In the genomic region with DNA sequence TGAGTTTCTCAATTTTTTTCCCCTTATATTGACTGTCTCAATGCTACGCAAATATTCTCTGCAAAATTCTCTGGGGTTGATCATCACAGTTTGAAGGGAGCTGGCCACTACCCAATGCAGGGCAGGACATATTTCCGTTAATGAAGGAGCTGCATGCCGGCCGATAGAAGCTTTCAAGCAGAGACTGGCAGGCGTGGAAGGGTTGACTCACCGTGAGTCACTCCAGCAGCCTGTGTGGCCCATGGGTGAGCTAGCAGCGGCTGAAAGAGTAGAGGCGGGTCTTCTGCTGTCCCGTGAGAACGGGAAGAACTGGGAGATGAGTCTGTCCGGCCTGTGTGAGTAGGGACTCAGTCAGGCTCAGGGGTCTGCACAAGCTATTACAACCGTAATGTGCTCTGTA, we compare ENCODE assay signal across 11 mouse cellular contexts. TPM values are rescaled to one million over a fixed set of nuclear protein-coding genes. Genes with fewer than 3 reads are reported as not detected.
DNase-seq lines count a peak whose midpoint lies in the region; ATAC-seq and TF ChIP-seq lines count a peak whose summit lies in the region.
"Had no signal": no experiment of that assay in that cellular context is flagged by ENCODE, and none has a peak within 500 bp of the region (broad histone marks: within the 10 kb centered on the region; RNA-seq: fewer than 3 reads in every experiment).

No protein-coding gene starts in this region.

- H3K9ac ChIP-seq in lung, embryonic 14.5 days = no peak overlapping the region
- no peak overlapping the region for H3K9ac ChIP-seq in kidney, embryonic 15.5 days
- H3K9ac ChIP-seq: limb, embryonic 13.5 days had no signal

- H3K4me1 ChIP-seq in lung, embryonic 14.5 days (ENCODE audit: insufficient read depth) = no peaks in the 10 kb centered on the region
- peaks cover 12% of the 10 kb centered on the region; the same call in 1 of the 2 replicates for H3K4me1 ChIP-seq in kidney, embryonic 15.5 days

- no peaks in the 10 kb centered on the region for H3K9me3 ChIP-seq in lung, embryonic 14.5 days (ENCODE audit: low read depth, low read length)
- no peaks in the 10 kb centered on the region for H3K9me3 ChIP-seq in kidney, embryonic 15.5 days (replicated peaks)
- H3K9me3 ChIP-seq: limb, embryonic 13.5 days had no signal

- H3ac ChIP-seq in myocyte (ENCODE audit: control insufficient read depth, insufficient read length) = no peak overlapping the region

- no peak overlapping the region for H3K4me2 ChIP-seq in lung, embryonic 14.5 days
- peak overlapping the region; percentile 79 for H3K4me2 ChIP-seq in myocyte (ENCODE audit: low read depth)
- no peak overlapping the region for H3K4me2 ChIP-seq in kidney, embryonic 15.5 days
- H3K4me2 ChIP-seq: limb, embryonic 13.5 days had no signal

- no peak for TF ChIP-seq CTCF in lung, embryonic 14.5 days (IDR thresholded peaks at IDR 0.05; ENCODE audit: low read depth)
- TF ChIP-seq CTCF in Patski (IDR thresholded peaks at IDR 0.05) = no peak

- WGBS in lung, embryonic 14.5 days = 69% methylated on average over 12 of the region's 12 CpGs
- 79% methylated on average over 12 of the region's 12 CpGs for WGBS in kidney, embryonic 15.5 days

- H3K27me3 ChIP-seq in lung, embryonic 14.5 days (ENCODE audit: insufficient read depth, low read length) = no peaks in the 10 kb centered on the region
- H3K27me3 ChIP-seq in Patski (no peaks in the 10 kb centered on the region), myocyte (ENCODE audit: control insufficient read depth, insufficient read depth, insufficient read length) (no peaks in the 10 kb centered on the region)
- H3K27me3 ChIP-seq in kidney, embryonic 15.5 days = no peaks in the 10 kb centered on the region
- H3K27me3 ChIP-seq: limb, embryonic 13.5 days had no signal

- ATAC-seq in lung, embryonic 14.5 days (ENCODE audit: insufficient read depth) = peak; percentile 24; the same call in 1 of the 2 replicates
- peak; percentile 100 for ATAC-seq in Patski
- ATAC-seq in kidney, embryonic 15.5 days (replicated peaks; ENCODE audit: low FRiP score) = no peak

- POLR2A ChIA-PET in Patski (lab: Charles Lee) = no interaction called here

- H3K36me3 ChIP-seq in lung, embryonic 14.5 days (ENCODE audit: insufficient read depth) = no peaks in the 10 kb centered on the region
- H3K36me3 ChIP-seq in myocyte (ENCODE audit: control insufficient read depth, insufficient read depth) = no peaks in the 10 kb centered on the region
- no peaks in the 10 kb centered on the region for H3K36me3 ChIP-seq in kidney, embryonic 15.5 days

- peaks cover 79% of the 10 kb centered on the region for H3K79me2 ChIP-seq in myocyte (ENCODE audit: control insufficient read depth, insufficient read depth)

- no peak overlapping the region for H3K4me3 ChIP-seq in lung, embryonic 14.5 days (ENCODE audit: low read depth, low read length)
- H3K4me3 ChIP-seq in myocyte = no peak overlapping the region
- H3K4me3 ChIP-seq in kidney, embryonic 15.5 days (replicated peaks) = no peak overlapping the region
- H3K4me3 ChIP-seq: limb, embryonic 13.5 days had no signal

- in situ Hi-C loops in Patski (cut with MboI; ENCODE audit: low pct_unique_long_range_greater_than_20kb) = no loop called here

- no peak overlapping the region for H3K27ac ChIP-seq in lung, embryonic 14.5 days (ENCODE audit: low read depth)
- H3K27ac ChIP-seq in kidney, embryonic 15.5 days = no peak overlapping the region
- H3K27ac ChIP-seq: limb, embryonic 13.5 days had no signal

- CTCF ChIA-PET in Patski (lab: Charles Lee) = interaction anchor here (0.8 to 1.2 kb wide), 3 partner anchors 13 to 92 kb away, joined by 3 to 5 read pairs (median 3); no protein-coding TSS in a partner anchor

- DNase-seq in lung, embryonic 14.5 days = no peak
- DNase-seq in lung, postnatal 36 days = no peak
- DNase-seq in Patski (ENCODE audit: low read depth, low spot score) = peak; percentile 67
- DNase-seq in gastrocnemius, postnatal 10 days = peak; percentile 20
- DNase-seq in ovary, postnatal 36 days (ENCODE audit: low spot score) = no peak
- DNase-seq in layer of hippocampus, adult 9-10 months (ENCODE audit: low spot score) = no peak
- DNase-seq: cerebellum, postnatal 14 days; kidney, adult 9 months had no signal

- TF ChIP-seq POLR2A in myocyte (IDR thresholded peaks at IDR 0.05; ENCODE audit: insufficient read length, low read depth) = no peak

TF ChIP-seq in myocyte, 11 proteins besides CTCF, POLR2A, EP300 and RAD21:
- TF ChIP-seq MYOD1 (IDR thresholded peaks at IDR 0.05; ENCODE audit: control insufficient read depth in 1 of 3, insufficient read length in 2 of 3, low read depth in 2 of 3) = peak in 1 of 3 experiments; percentile 7
- TF ChIP-seq USF1 (IDR thresholded peaks at IDR 0.05; ENCODE audit: low read depth) = no peak

RNA-seq across cellular contexts. Expression of a gene that starts 23.6 kb away (rescaled TPM):
- polyA plus RNA-seq in lung, embryonic 14.5 days (2014; fragmentation: Nextera tagmentation; extraction: Ambion mirVana) = 6.5 and 7.3 TPM in 2 replicates
- polyA plus RNA-seq in Patski (2021) = 13.8 TPM
- total RNA-seq in gastrocnemius, postnatal 10 days (2021) = 1 to 10 TPM; 4.5 to 7.0 TPM
- 7.8 TPM for polyA plus RNA-seq in myocyte (2012; fragmentation: generic; extraction: Trizol)
- polyA plus RNA-seq in kidney, embryonic 15.5 days (2015; fragmentation: Nextera tagmentation; extraction: Ambion mirVana) = 4.5 and 5.0 TPM in 2 replicates

Comparison
In these comparisons a context has a peak if more than half of its experiments do, and no peak if none do; other contexts are left out.
1. DNase-seq: peak in Patski (single experiment) and gastrocnemius, postnatal 10 days (single experiment); none in lung, embryonic 14.5 days (single experiment), lung, postnatal 36 days (single experiment), ovary, postnatal 36 days (single experiment) and layer of hippocampus, adult 9-10 months (single experiment).